13 mouse cellular contexts compared by ENCODE assay signal in the genomic region with DNA sequence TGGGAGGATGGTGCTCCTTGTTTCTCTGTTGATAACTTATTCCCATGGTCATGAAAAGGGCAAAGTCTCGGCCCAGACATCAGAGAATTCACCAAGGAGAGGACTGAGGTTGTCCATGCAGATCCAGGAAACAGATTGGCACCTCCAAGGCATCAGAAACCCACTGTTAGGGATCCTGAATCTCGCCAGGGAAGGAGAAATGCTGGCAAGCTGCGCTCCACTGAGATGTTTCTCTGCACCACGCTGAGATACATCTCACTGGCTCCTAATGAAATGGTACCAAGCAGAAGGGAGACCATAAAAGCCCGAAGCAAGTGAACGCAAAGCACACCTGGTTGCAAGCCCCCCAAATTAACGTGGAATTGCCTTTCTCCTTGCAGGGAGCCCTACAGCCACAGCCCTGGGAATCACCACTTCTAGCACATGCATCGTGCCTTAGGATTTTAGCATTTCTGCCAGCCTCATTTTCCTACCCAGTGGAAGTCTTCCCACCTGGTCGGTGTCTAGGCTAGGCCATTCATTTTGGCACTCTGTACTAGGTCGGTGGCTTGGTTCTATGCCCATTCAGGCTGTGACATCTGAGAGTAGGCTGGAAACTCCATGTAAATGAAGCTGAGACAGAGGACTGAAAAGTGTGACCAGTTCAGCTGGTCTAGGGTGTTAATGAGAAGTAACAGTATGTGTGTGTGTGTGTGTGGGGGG.
DNase-seq lines count a peak whose midpoint lies in the region; ATAC-seq lines count a peak whose summit lies in the region.
"Had no signal": no experiment of that assay in that cellular context is flagged by ENCODE, and none has a peak within 500 bp of the region (broad histone marks: within the 10 kb centered on the region; RNA-seq: fewer than 3 reads in every experiment).

No protein-coding gene starts in this region.

- peak overlapping the region; percentile 86 for H3K27ac ChIP-seq in hindbrain, embryonic 10.5 days
- peak overlapping the region; percentile 94 for H3K27ac ChIP-seq in midbrain, embryonic 14.5 days (replicated peaks; ENCODE audit: low read depth, low read length)

- no peak overlapping the region for H3K4me2 ChIP-seq in midbrain, embryonic 14.5 days (ENCODE audit: low read length)

- peak; percentile 5 for DNase-seq in embryo, embryonic 10 days (ENCODE audit: low spot score)
- no peak for DNase-seq in embryo, embryonic 10.5 days (ENCODE audit: low spot score)
- peak; percentile 83 to 88 for DNase-seq in cerebellum, postnatal 10 days
- DNase-seq in hindbrain, embryonic 10.5 days (ENCODE audit: low spot score), result no peak
- DNase-seq in midbrain, embryonic 14.5 days, result no peak
- DNase-seq in thymus, postnatal 0 days (ENCODE audit: low spot score), result no peak
- DNase-seq in adipocyte (ENCODE audit: low spot score), result no peak
- DNase-seq in layer of hippocampus, adult 18-20 months (ENCODE audit: low spot score in 2 of 2), result no peak
- DNase-seq: heart, adult 11 months; liver; thymus, adult 18-20 months had no signal

- H3K9ac ChIP-seq in midbrain, embryonic 14.5 days (replicated peaks; ENCODE audit: low read length), result no peak overlapping the region

- no peak for ATAC-seq in midbrain, embryonic 14.5 days (ENCODE audit: low FRiP score, low TSS enrichment)
- ATAC-seq: lung, postnatal 0 days had no signal

- no peaks in the 10 kb centered on the region for H3K36me3 ChIP-seq in hindbrain, embryonic 10.5 days
- H3K36me3 ChIP-seq in midbrain, embryonic 14.5 days (ENCODE audit: control insufficient read depth, insufficient read depth, low read length), result no peaks in the 10 kb centered on the region

- H3K4me1 ChIP-seq in hindbrain, embryonic 10.5 days (replicated peaks), result peaks cover 49% of the 10 kb centered on the region
- peaks cover 40% of the 10 kb centered on the region for H3K4me1 ChIP-seq in midbrain, embryonic 14.5 days (ENCODE audit: control insufficient read depth, insufficient read depth, low read length)

- 0 out of 2 replicates have a peak, but pooled peaks cover 5% of the 10 kb centered on the region for H3K27me3 ChIP-seq in hindbrain, embryonic 10.5 days (ENCODE audit: insufficient read depth, poor library complexity, severe bottlenecking)
- H3K27me3 ChIP-seq in midbrain, embryonic 14.5 days (ENCODE audit: control insufficient read depth, insufficient read depth, low read length), result no peaks in the 10 kb centered on the region

- WGBS in hindbrain, embryonic 10.5 days, result 78% methylated on average over 10 of the region's 10 CpGs
- 69% methylated on average over 10 of the region's 10 CpGs for WGBS in midbrain, embryonic 14.5 days

- H3K4me3 ChIP-seq in hindbrain, embryonic 10.5 days, result no peak overlapping the region
- no peak overlapping the region for H3K4me3 ChIP-seq in midbrain, embryonic 14.5 days (replicated peaks; ENCODE audit: low read depth, low read length)
- H3K4me3 ChIP-seq: myocyte had no signal

- no peaks in the 10 kb centered on the region for H3K9me3 ChIP-seq in hindbrain, embryonic 10.5 days
- H3K9me3 ChIP-seq in midbrain, embryonic 14.5 days (ENCODE audit: control insufficient read depth, low read length), result no peaks in the 10 kb centered on the region

Comparison
In these comparisons a context has a peak if more than half of its experiments do, and no peak if none do; other contexts are left out.
1. DNase-seq: peak in embryo, embryonic 10 days (single experiment) and cerebellum, postnatal 10 days (2 of 2); none in embryo, embryonic 10.5 days (single experiment), hindbrain, embryonic 10.5 days (single experiment), midbrain, embryonic 14.5 days (single experiment), thymus, postnatal 0 days (single experiment), adipocyte (single experiment) and layer of hippocampus, adult 18-20 months (0 of 2).